Comparison of ENCODE assay signal across 15 mouse cellular contexts in genomic region chr3:73591757-73592533, GRCm38 (mm10).
"Had no signal": no experiment of that assay in that cellular context is flagged by ENCODE, and none has a peak within 500 bp of the region (broad histone marks: within the 10 kb centered on the region; RNA-seq: fewer than 3 reads in every experiment).

No protein-coding gene starts in this region.

- H3K9ac ChIP-seq: kidney, embryonic 15.5 days; limb, embryonic 15.5 days; liver, embryonic 12.5 days; lung, embryonic 14.5 days; midbrain, embryonic 12.5 days had no signal

- H3K27ac ChIP-seq: kidney, embryonic 15.5 days; limb, embryonic 15.5 days; liver, embryonic 12.5 days; macrophage; midbrain, embryonic 12.5 days; stomach, postnatal 0 days had no signal

- H3K4me2 ChIP-seq: kidney, embryonic 15.5 days; limb, embryonic 15.5 days; liver, embryonic 12.5 days; lung, embryonic 14.5 days; midbrain, embryonic 12.5 days had no signal

- H3K4me1 ChIP-seq: kidney, embryonic 15.5 days; limb, embryonic 15.5 days; liver, embryonic 12.5 days; megakaryocyte, embryonic 14.5 days; midbrain, embryonic 12.5 days had no signal

- DNase-seq: kidney, adult 2 months; kidney, postnatal 14 days; left cerebral cortex, postnatal 4 days; lung, embryonic 14.5 days; lung, postnatal 10 days; thymus, adult 18-20 months; thymus, postnatal 14 days had no signal

- H3K9me3 ChIP-seq: kidney, embryonic 15.5 days; limb, embryonic 15.5 days; liver, embryonic 12.5 days; megakaryocyte, embryonic 14.5 days; midbrain, embryonic 12.5 days had no signal

- H3K36me3 ChIP-seq: kidney, embryonic 15.5 days; limb, embryonic 15.5 days; liver, embryonic 12.5 days; midbrain, embryonic 12.5 days had no signal

- H3K27me3 ChIP-seq: kidney, embryonic 15.5 days; limb, embryonic 15.5 days; liver, embryonic 12.5 days; megakaryocyte, embryonic 14.5 days; midbrain, embryonic 12.5 days had no signal

- H3K4me3 ChIP-seq: kidney, embryonic 15.5 days; limb, embryonic 15.5 days; liver, embryonic 12.5 days; megakaryocyte, embryonic 14.5 days; midbrain, embryonic 12.5 days had no signal

- ATAC-seq: intestine, embryonic 16.5 days; liver, embryonic 12.5 days had no signal
